Mouse (Mus musculus): ENCODE results near the gene Pibf1.

GRCm38 (mm10) chr14:99301472-99301871, 202.2 kb downstream of the Pibf1 start:
- no peak; the same call in 1 of the 2 replicates for TF ChIP-seq CTCF (conservative IDR thresholded peaks at IDR 0.05; ENCODE audit: low read length)
- TF ChIP-seq POU5F1 (IDR thresholded peaks at IDR 0.05; ENCODE audit: borderline replicate concordance, low read length): no peak
- no peak for TF ChIP-seq NANOG (IDR thresholded peaks at IDR 0.05; ENCODE audit: borderline replicate concordance, low read length)
